Mouse (Mus musculus): ENCODE measurements around the gene Wt1.

Wt1 gene

DNA sequence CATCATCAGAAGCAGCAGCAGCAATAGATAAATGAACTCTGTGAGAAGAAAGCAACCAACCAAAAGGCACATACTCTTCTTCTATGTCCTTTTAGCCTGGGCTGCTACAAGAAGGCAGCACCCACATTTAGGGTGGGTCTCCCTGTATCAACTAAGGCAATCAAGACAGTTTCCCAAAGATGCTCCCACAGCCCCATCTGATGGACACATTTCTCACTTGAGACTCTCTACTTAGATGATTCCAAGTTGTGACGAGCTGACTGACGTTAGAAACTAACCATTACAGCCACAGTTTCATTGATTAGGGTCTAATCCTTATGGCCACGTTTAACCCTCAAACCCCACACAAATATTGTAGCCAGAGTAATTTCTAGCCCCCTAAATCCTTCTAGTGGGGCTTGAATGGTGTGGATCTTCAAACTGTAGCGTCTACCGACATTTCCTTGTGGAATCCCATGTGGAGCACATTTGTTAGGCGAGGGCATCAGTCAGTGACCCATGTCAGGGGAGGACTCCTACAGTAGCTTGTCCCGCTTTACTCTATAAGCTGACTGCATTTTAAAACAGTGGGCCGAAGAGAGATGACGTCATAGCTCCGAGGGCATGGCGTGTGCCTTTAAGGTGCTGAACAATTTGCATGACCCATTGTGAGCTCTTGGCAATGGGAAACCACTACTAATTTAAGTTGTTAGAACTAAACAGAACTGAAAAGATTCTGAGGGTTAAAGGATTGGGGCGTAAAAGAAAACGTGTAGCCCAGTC lies 59.6 kb downstream of the Wt1 start:
- DNase-seq (ENCODE audit: low spot score), result no peak

DNA sequence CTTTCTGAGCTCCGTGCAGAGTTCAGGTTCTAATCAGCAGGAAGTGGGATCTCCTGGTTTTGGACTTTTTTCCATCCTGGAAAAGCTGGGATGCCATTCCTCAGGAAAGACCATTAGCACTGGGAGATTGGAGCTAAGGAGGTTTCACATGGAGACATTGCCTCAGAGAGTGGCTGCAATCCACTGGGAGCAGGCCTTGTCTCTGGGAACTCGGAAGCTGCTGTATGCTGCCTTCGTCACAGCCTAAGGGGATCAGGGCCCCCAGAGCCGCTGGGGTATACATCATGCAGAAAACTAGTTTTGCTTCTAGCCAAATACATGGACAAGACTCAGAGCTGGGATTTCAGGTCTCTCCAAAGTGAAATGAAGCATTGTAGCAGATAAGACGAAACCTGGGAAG lies 60.3 kb downstream of the Wt1 start:
- no peak for DNase-seq (ENCODE audit: low spot score)

DNA sequence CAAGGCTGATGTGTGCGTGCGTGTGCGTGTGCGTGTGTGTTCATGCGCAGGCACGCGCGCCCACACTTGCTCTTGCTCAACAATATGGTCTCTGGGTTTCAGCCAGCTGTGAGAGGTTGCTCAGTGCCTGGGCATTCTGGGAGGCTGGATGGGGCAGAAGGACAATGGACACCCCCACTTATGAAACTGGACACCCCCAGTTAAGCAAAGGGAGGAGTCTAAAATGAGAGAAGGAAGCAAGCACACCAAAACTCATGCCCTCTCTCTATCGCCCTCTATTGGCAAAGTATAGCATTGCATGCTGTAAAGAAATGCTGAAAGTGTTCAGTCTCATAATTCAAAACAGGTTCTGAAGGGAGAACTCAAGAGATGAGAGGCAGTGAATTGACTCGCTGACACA lies 61.9 kb downstream of the Wt1 start:
- peak; percentile 3 for DNase-seq (ENCODE audit: low spot score)

DNA sequence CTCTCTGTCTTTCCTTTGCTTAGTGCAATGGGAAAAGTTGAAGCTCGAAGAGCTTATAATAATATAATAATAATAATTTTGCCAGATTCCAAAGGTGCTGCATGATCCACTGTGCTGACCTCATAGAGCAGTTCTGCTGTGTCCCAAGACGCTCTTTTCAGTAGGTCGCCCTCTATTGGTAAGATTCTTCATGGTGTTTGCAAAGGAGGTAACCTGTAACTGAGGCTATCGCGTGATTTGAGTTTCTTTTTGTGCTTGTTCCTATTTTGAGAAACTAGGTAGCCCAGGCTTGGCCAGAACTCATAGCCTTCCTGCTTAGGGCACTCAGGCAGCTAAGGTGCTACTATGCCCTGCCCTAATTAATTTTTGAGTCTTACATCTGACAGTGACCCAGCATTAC lies 63.0 kb downstream of the Wt1 start:
- no peak for DNase-seq (ENCODE audit: low spot score)

DNA sequence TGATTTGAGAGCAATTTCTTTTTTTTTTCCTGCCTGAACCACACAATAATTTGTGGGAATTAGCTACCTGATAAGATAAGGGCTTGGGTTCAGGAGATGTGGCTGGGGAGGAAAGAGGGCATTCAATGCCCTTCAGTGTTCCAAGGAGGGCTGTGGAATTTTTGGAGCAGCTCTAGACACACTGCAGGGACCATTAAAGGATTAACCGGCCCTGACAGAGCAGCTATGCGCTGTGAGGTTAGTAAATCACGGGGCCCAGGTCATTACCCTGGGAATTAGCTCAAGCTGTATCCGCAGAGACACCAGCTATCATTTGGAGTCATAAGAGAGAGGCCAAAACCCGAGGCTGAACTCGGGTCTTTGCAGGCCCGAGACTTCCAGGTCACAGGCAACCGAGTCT lies 73.8 kb downstream of the Wt1 start:
- no peak for DNase-seq (ENCODE audit: low spot score)

DNA sequence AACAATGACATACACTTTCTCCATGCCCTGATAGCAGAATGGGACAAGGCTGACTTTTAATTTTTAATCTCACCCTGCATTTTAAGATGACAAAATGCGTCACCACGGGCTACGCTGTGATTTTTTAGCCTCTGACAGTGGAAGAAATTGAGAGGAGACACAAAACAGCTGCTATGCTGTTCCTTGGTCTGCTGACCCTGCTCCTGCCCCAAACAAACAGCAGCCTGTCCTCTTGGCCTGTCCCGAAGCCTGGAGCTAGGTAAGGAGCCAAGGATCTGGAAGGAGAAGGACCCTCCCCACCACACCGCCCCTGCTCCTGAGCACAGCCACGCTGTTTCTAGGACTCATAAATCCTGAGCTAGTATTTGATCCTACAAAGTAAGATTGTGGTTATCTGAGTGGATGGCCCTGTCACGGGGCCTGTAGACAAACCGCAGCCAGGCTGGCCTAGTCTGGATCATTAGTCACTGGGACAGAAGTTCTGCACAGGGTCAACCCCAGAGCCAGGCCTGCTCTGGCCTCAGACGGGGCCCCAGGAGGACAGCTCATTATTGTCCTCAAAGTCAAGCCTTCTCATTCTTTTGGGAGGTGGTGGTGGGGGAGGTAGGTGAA lies 80.3 kb downstream of the Wt1 start:
- DNase-seq (ENCODE audit: low spot score), result no peak

DNA sequence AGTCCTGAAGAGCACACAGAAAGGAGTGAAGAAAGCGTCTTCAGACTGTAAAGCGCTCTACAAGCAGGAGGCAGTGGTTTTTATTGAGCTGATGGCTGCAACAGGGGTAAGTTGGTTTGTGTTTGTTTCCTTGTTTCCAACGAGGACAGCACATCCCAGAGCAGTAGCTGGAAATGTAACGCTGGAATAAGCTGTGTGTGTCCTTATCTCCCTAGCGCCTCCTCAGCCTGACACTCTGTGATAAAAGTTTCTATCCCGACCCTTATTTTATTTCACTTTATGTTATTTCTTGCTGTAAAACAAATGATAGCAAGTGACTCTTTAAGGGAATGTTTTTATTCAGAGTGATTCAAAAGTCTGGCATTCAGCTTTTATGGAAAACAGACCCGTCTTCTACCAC lies 86.5 kb downstream of the Wt1 start:
- DNase-seq (ENCODE audit: low spot score), result no peak

DNA sequence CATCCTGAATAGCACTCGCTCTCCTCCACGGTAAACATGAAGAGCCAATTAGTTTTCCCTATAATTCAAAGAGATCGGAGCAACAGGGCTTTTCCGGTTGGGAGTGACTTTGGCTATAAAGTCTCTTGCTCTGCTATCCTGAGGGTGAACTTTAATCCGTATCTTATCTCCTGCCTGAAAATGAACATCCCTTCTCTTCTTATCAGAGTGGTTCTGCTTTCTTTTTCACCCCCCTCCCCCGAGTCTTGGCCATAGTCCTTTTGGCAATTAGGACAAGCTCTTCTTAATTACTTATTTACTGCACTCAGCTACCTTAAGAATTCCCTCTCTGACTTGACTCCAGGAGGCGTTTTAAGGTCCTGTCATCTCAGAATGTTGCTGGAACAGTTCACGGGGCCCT lies 89.6 kb downstream of the Wt1 start:
- no peak for DNase-seq (ENCODE audit: low spot score)

DNA sequence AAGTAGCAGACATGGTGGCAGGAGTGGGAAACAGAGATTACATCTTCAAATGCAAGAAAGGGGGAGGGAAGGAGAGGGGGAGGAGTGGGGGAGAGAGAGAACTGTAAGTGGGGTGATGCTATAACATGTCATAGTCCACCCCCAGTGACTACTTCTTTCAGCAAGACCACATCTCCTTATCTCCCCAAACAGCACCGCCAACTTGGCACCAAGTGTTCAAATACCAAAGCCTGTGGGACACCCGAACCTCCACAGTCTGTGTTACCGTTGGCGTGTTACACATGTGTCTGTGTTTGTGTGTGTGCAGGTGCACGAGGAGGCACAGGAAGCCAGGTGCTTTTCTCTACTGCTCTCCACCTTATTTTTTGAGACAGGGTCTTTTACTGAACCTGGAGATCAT lies 92.9 kb downstream of the Wt1 start:
- DNase-seq (ENCODE audit: low spot score), result no peak

DNA sequence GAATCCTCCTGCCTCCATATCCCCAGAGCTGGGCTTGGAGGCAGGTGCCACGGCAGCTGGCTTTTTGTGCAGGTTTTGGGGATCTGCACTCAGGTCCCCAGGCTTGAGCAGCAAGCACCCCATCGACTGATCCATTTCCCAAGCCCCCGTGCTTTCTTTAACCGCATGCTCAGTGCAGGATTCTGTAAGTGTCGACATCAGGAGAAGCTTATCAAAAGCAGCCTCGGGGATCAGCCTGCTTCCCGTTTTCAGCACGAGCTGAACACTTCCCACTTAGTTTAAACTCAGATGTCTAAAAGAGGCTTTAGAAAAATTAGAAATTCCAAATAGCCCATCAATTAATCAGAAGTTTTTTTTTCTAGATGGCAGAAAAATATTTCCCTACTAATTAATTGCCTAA lies 93.3 kb downstream of the Wt1 start:
- DNase-seq (ENCODE audit: low spot score), result no peak

DNA sequence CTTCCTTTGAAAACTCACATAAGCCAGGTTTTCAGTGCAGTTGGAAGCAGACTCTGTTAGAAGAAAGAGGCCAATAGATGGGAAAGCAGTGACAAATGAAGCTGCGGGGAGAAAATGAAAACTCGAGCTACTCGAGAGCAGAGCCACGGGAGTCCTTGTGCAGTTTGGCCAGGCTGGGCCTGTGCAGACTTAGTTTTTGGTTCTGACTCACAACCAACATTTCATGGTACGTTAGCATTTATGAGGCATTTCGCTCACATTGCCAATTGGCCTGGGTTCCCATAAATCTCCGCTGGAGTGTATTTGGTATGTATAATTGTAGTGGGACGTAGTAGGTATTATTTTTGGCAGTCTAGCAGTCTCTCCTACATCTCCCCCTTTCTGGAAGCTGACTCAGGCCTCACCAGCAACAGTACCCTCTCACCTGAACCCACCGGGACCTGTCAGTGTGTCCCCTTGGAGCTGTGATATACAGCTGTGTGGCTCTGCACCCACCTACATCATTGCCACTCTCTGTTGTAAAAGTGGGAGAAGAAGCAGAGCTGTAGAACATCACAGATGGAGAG lies 94.5 kb downstream of the Wt1 start:
- DNase-seq (ENCODE audit: low spot score), result no peak
